Mouse (Mus musculus) liver, adult 2 months (tissue): ENCODE data around the gene Fam81b.

Source experiments
- CTCF ChIP-seq: fragments of 200-500 bp; IDR thresholded peaks from 2 replicates; pipeline ENCODE4 v1.5.1; 2011; ENCODE audit warnings: low read depth, low read length, control low read depth
- POLR2A ChIP-seq: fragments of 200-500 bp; IDR thresholded peaks from 2 replicates; pipeline ENCODE4 v1.6.1; 2011; ENCODE audit warnings: low read length, control low read depth; ENCODE audit not compliant: insufficient read depth; ENCODE audit errors: extremely low read depth

DNA sequence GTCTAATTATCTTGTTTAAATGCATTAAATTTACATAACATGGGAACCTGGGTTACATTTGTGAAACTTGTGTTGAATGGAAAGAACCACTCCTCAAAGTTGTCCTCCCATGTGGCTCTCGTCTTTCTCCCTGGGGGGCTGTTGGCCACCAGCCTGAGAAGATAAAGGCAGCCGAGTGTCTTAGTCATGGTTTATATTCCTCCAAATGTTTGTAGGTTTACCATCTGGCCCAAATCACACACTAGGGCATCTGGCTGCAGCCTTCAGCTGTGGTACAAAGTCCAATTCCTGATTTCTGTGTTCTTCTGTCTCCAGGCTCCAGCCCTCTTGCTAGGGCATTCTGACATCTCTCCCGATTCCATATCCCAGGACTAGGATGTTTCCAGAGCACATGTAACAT lies 114.6 kb downstream of the Fam81b start:
- TF ChIP-seq CTCF: no peak
- TF ChIP-seq POLR2A: no peak
